Mouse (Mus musculus): ENCODE measurements around the gene Ercc2. TPM values are rescaled to one million over a fixed set of nuclear protein-coding genes. Genes with fewer than 3 reads are reported as not detected.

The Ercc2 gene
- polyA plus RNA-seq, 1 experiment from 2014 or later = 22.6 TPM

- Histone ChIP-seq H3K9ac (ENCODE audit: low read depth, low read length) (no peak overlapping the region), H3K4me3 (ENCODE audit: low read length) (no peak overlapping the region), H3K9me3 (ENCODE audit: control insufficient read depth, low read length) (no peaks in the 10 kb centered on the region), H3K27me3 (replicated peaks; ENCODE audit: control insufficient read depth, insufficient read depth, low read length) (peaks cover 11% of the 10 kb centered on the region), H3K36me3 (ENCODE audit: control insufficient read depth, insufficient read depth, low read length) (no peaks in the 10 kb centered on the region), H3K4me2 (ENCODE audit: low read length) (no peak overlapping the region), H3K4me1 (ENCODE audit: control insufficient read depth, insufficient read depth, low read depth, low read length) (no peaks in the 10 kb centered on the region), H3K27ac (ENCODE audit: low read depth, low read length) (no peak overlapping the region)
- ATAC-seq = no peak
- WGBS = 86% methylated on average over 3 of the region's 3 CpGs
Measured at GRCm38 (mm10) chr7:19413525-19413924, 31.7 kb downstream of the Ercc2 start.

GRCm38 (mm10) chr7:19416590-19416989 is 34.8 kb downstream of the Ercc2 start:
- Histone ChIP-seq H3K36me3 (ENCODE audit: control insufficient read depth, insufficient read depth, low read length) (no peaks in the 10 kb centered on the region), H3K4me2 (ENCODE audit: low read length) (no peak overlapping the region), H3K27ac (ENCODE audit: low read depth, low read length) (no peak overlapping the region), H3K27me3 (replicated peaks; ENCODE audit: control insufficient read depth, insufficient read depth, low read length) (peaks cover 17% of the 10 kb centered on the region), H3K4me3 (ENCODE audit: low read length) (no peak overlapping the region), H3K9ac (ENCODE audit: low read depth, low read length) (no peak overlapping the region), H3K4me1 (ENCODE audit: control insufficient read depth, insufficient read depth, low read depth, low read length) (peaks cover 3% of the 10 kb centered on the region; the same call in 1 of the 2 replicates), H3K9me3 (ENCODE audit: control insufficient read depth, low read length) (no peaks in the 10 kb centered on the region)
- 79% methylated on average over 15 of the region's 15 CpGs for WGBS
- no peak for ATAC-seq

- Histone ChIP-seq H3K27me3 (replicated peaks; ENCODE audit: control insufficient read depth, insufficient read depth, low read length) (peaks cover 20% of the 10 kb centered on the region), H3K27ac (ENCODE audit: low read depth, low read length) (no peak overlapping the region), H3K4me3 (ENCODE audit: low read length) (peak overlapping the region; percentile 20; the same call in 1 of the 2 replicates), H3K4me2 (ENCODE audit: low read length) (peak overlapping the region; percentile 37), H3K4me1 (ENCODE audit: control insufficient read depth, insufficient read depth, low read depth, low read length) (peaks cover 3% of the 10 kb centered on the region; the same call in 1 of the 2 replicates), H3K9ac (ENCODE audit: low read depth, low read length) (0 out of 2 replicates have a peak overlapping the region, but pooled peaks have one; percentile 28), H3K9me3 (ENCODE audit: control insufficient read depth, low read length) (no peaks in the 10 kb centered on the region), H3K36me3 (ENCODE audit: control insufficient read depth, insufficient read depth, low read length) (peaks cover 6% of the 10 kb centered on the region; the same call in 1 of the 2 replicates)
- no peak for ATAC-seq
- WGBS = 10% methylated on average over 28 of the region's 28 CpGs
Measured at GRCm38 (mm10) chr7:19420121-19420520, 38.3 kb downstream of the Ercc2 start.

GRCm38 (mm10) chr7:19420821-19421636 is 39.2 kb downstream of the Ercc2 start:
- no peak overlapping the region for H3K27ac ChIP-seq (ENCODE audit: low read depth, low read length)
- peaks cover 14% of the 10 kb centered on the region for H3K36me3 ChIP-seq (ENCODE audit: control insufficient read depth, insufficient read depth, low read length)
- no peaks in the 10 kb centered on the region for H3K9me3 ChIP-seq (ENCODE audit: control insufficient read depth, low read length)
- peak overlapping the region; percentile 54 for H3K9ac ChIP-seq (ENCODE audit: low read depth, low read length)
- peaks cover 3% of the 10 kb centered on the region; the same call in 1 of the 2 replicates for H3K4me1 ChIP-seq (ENCODE audit: control insufficient read depth, insufficient read depth, low read depth, low read length)
- peaks cover 20% of the 10 kb centered on the region for H3K27me3 ChIP-seq (replicated peaks; ENCODE audit: control insufficient read depth, insufficient read depth, low read length)
- WGBS = 11% methylated on average over 43 of the region's 43 CpGs
- H3K4me2 ChIP-seq (ENCODE audit: low read length) = peak overlapping the region; percentile 80
- peak; percentile 97 for ATAC-seq
- H3K4me3 ChIP-seq (ENCODE audit: low read length) = peak overlapping the region; percentile 48

- ATAC-seq = no peak
- H3K9me3 ChIP-seq (ENCODE audit: control insufficient read depth, low read length) = no peaks in the 10 kb centered on the region
- peaks cover 3% of the 10 kb centered on the region; the same call in 1 of the 2 replicates for H3K4me1 ChIP-seq (ENCODE audit: control insufficient read depth, insufficient read depth, low read depth, low read length)
Measured at GRCm38 (mm10) chr7:19423083-19423482, 41.3 kb downstream of the Ercc2 start.

GRCm38 (mm10) chr7:19424051-19424450 is 42.2 kb downstream of the Ercc2 start:
- no peak for ATAC-seq
- Histone ChIP-seq H3K36me3 (ENCODE audit: control insufficient read depth, insufficient read depth, low read length) (peaks cover 33% of the 10 kb centered on the region), H3K27me3 (replicated peaks; ENCODE audit: control insufficient read depth, insufficient read depth, low read length) (peaks cover 10% of the 10 kb centered on the region), H3K27ac (ENCODE audit: low read depth, low read length) (no peak overlapping the region), H3K4me3 (ENCODE audit: low read length) (no peak overlapping the region), H3K4me2 (ENCODE audit: low read length) (no peak overlapping the region), H3K4me1 (ENCODE audit: control insufficient read depth, insufficient read depth, low read depth, low read length) (peaks cover 3% of the 10 kb centered on the region; the same call in 1 of the 2 replicates), H3K9ac (ENCODE audit: low read depth, low read length) (no peak overlapping the region), H3K9me3 (ENCODE audit: control insufficient read depth, low read length) (no peaks in the 10 kb centered on the region)
- 73% methylated on average over 4 of the region's 4 CpGs for WGBS

More at GRCm38 (mm10) chr7:19423083-19423482, 41.3 kb downstream of the Ercc2 start:
- Histone ChIP-seq H3K36me3 (ENCODE audit: control insufficient read depth, insufficient read depth, low read length) (peaks cover 24% of the 10 kb centered on the region), H3K4me3 (ENCODE audit: low read length) (no peak overlapping the region), H3K4me2 (ENCODE audit: low read length) (no peak overlapping the region), H3K27ac (ENCODE audit: low read depth, low read length) (no peak overlapping the region), H3K9ac (ENCODE audit: low read depth, low read length) (no peak overlapping the region), H3K27me3 (replicated peaks; ENCODE audit: control insufficient read depth, insufficient read depth, low read length) (peaks cover 18% of the 10 kb centered on the region)
- 90% methylated on average over 3 of the region's 3 CpGs for WGBS

- no peak overlapping the region for H3K27ac ChIP-seq (ENCODE audit: low read depth, low read length)
- no peak overlapping the region for H3K4me2 ChIP-seq (ENCODE audit: low read length)
- 64% methylated on average over 6 of the region's 6 CpGs for WGBS
- H3K9me3 ChIP-seq (ENCODE audit: control insufficient read depth, low read length) = no peaks in the 10 kb centered on the region
- no peak for ATAC-seq
- H3K4me3 ChIP-seq (ENCODE audit: low read length) = no peak overlapping the region
- no peaks in the 10 kb centered on the region for H3K4me1 ChIP-seq (ENCODE audit: control insufficient read depth, insufficient read depth, low read depth, low read length)
- H3K36me3 ChIP-seq (ENCODE audit: control insufficient read depth, insufficient read depth, low read length) = peaks cover 44% of the 10 kb centered on the region
- no peak overlapping the region for H3K9ac ChIP-seq (ENCODE audit: low read depth, low read length)
- H3K27me3 ChIP-seq (replicated peaks; ENCODE audit: control insufficient read depth, insufficient read depth, low read length) = 0 out of 2 replicates have a peak, but pooled peaks cover 2% of the 10 kb centered on the region
Measured at GRCm38 (mm10) chr7:19426349-19426748, 44.5 kb downstream of the Ercc2 start.

- Histone ChIP-seq H3K27ac (ENCODE audit: low read depth, low read length) (no peak overlapping the region), H3K9me3 (ENCODE audit: control insufficient read depth, low read length) (no peaks in the 10 kb centered on the region), H3K36me3 (ENCODE audit: control insufficient read depth, insufficient read depth, low read length) (peaks cover 49% of the 10 kb centered on the region), H3K4me3 (ENCODE audit: low read length) (no peak overlapping the region), H3K27me3 (replicated peaks; ENCODE audit: control insufficient read depth, insufficient read depth, low read length) (0 out of 2 replicates have a peak, but pooled peaks cover 2% of the 10 kb centered on the region), H3K4me2 (ENCODE audit: low read length) (no peak overlapping the region), H3K9ac (ENCODE audit: low read depth, low read length) (no peak overlapping the region), H3K4me1 (ENCODE audit: control insufficient read depth, insufficient read depth, low read depth, low read length) (no peaks in the 10 kb centered on the region)
- no peak for ATAC-seq
- WGBS = 89% methylated on average over 6 of the region's 6 CpGs
Measured at GRCm38 (mm10) chr7:19426888-19427287, 45.1 kb downstream of the Ercc2 start.

GRCm38 (mm10) chr7:19427999-19428650 is 46.3 kb downstream of the Ercc2 start:
- Histone ChIP-seq H3K9me3 (ENCODE audit: control insufficient read depth, low read length) (no peaks in the 10 kb centered on the region), H3K4me3 (ENCODE audit: low read length) (no peak overlapping the region), H3K4me1 (ENCODE audit: control insufficient read depth, insufficient read depth, low read depth, low read length) (no peaks in the 10 kb centered on the region), H3K4me2 (ENCODE audit: low read length) (no peak overlapping the region), H3K36me3 (ENCODE audit: control insufficient read depth, insufficient read depth, low read length) (peaks cover 61% of the 10 kb centered on the region), H3K9ac (ENCODE audit: low read depth, low read length) (no peak overlapping the region), H3K27me3 (replicated peaks; ENCODE audit: control insufficient read depth, insufficient read depth, low read length) (no peaks in the 10 kb centered on the region), H3K27ac (ENCODE audit: low read depth, low read length) (no peak overlapping the region)
- ATAC-seq = no peak
- WGBS = 62% methylated on average over 15 of the region's 15 CpGs

Data from hindbrain, embryonic 16.5 days (tissue).